Mouse (Mus musculus): ENCODE results near the gene Zc3h14. TPM values are rescaled to one million over a fixed set of nuclear protein-coding genes. Genes with fewer than 3 reads are reported as not detected.
A peak's percentile ranks its signal among the peaks of the same experiment; 100 is the strongest.

The Zc3h14 gene
- total RNA-seq, 1 experiment, result 65.6 TPM

GRCm38 (mm10) chr12:98779148-98779547, 32.4 kb downstream of the Zc3h14 start:
- DNase-seq (ENCODE audit: low read depth, low spot score), result peak; percentile 24
- H3K4me3 ChIP-seq (ENCODE audit: insufficient read depth in 1 of 2, low read depth in 1 of 2, low read length in 2 of 2, poor library complexity in 1 of 2, severe bottlenecking in 1 of 2), result no peak overlapping the region
- TF ChIP-seq ZNF384 (IDR thresholded peaks at IDR 0.05; ENCODE audit: low read depth, low read length) (no peak), HCFC1 (IDR thresholded peaks at IDR 0.05; ENCODE audit: borderline replicate concordance, insufficient read depth, low read length) (no peak), CHD2 (IDR thresholded peaks at IDR 0.05; ENCODE audit: low read depth, low read length) (no peak), MAFK (IDR thresholded peaks at IDR 0.05; ENCODE audit: insufficient read depth, low read depth, low read length) (no peak), ZC3H11A (IDR thresholded peaks at IDR 0.05; ENCODE audit: borderline replicate concordance, low read depth, low read length) (no peak)
- in situ Hi-C loops (cut with MboI; ENCODE audit: low sequenced_read_pairs in 2 of 2, unreplicated experiment in 2 of 2), result no loop called here
- no peaks in the 10 kb centered on the region for H3K9me3 ChIP-seq (ENCODE audit: control insufficient read depth, insufficient read depth, low read depth, low read length)
- H3K9ac ChIP-seq (ENCODE audit: insufficient read depth, low read depth, low read length, poor library complexity, severe bottlenecking), result no peak overlapping the region
- peaks cover 25% of the 10 kb centered on the region for H3K36me3 ChIP-seq (ENCODE audit: control insufficient read depth, insufficient read depth, low read length, poor library complexity, severe bottlenecking)
- H3K27ac ChIP-seq (ENCODE audit: insufficient read depth, low read depth, low read length, poor library complexity, severe bottlenecking), result no peak overlapping the region
- peaks cover 0 to 3% of the 10 kb centered on the region in 2 experiments; a peak in 1 of 4 replicates for H3K4me1 ChIP-seq (ENCODE audit: control insufficient read depth in 2 of 2, insufficient read depth in 2 of 2, low read length in 2 of 2, poor library complexity in 1 of 2)

DNA sequence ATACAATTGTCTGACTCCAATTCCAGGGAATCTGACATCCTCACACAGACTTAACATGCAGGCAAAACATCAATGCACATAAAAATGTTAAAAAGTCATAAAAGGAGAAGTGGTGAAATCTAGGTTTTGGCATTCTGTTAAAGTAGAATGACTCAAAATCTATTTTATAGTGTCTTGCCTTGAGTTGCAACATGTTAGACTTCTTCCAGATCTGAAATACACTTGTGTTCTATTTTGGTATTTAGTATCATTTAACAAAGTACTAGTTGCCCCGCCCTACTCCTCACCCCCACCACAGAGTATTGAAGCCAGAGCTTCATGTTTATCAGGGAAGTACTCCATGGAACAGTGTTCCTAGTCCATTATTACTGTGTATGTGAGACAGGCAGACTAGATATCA, 37.5 kb downstream of the Zc3h14 start:
- TF ChIP-seq ZNF384 (IDR thresholded peaks at IDR 0.05; ENCODE audit: low read depth, low read length), result no peak
- TF ChIP-seq ZC3H11A (IDR thresholded peaks at IDR 0.05; ENCODE audit: borderline replicate concordance, low read depth, low read length), result no peak
- no peak for TF ChIP-seq MAFK (IDR thresholded peaks at IDR 0.05; ENCODE audit: insufficient read depth, low read depth, low read length)
- no peak for TF ChIP-seq HCFC1 (IDR thresholded peaks at IDR 0.05; ENCODE audit: borderline replicate concordance, insufficient read depth, low read length)
- TF ChIP-seq CHD2 (IDR thresholded peaks at IDR 0.05; ENCODE audit: low read depth, low read length), result no peak
- DNase-seq (ENCODE audit: low read depth, low spot score), result no peak
- Histone ChIP-seq H3K4me3 (ENCODE audit: insufficient read depth in 1 of 2, low read depth in 1 of 2, low read length in 2 of 2, poor library complexity in 1 of 2, severe bottlenecking in 1 of 2) (no peak overlapping the region), H3K4me1 (ENCODE audit: control insufficient read depth in 2 of 2, insufficient read depth in 2 of 2, low read length in 2 of 2, poor library complexity in 1 of 2) (no peaks in the 10 kb centered on the region), H3K9me3 (ENCODE audit: control insufficient read depth, insufficient read depth, low read depth, low read length) (no peaks in the 10 kb centered on the region), H3K9ac (ENCODE audit: insufficient read depth, low read depth, low read length, poor library complexity, severe bottlenecking) (no peak overlapping the region), H3K36me3 (ENCODE audit: control insufficient read depth, insufficient read depth, low read length, poor library complexity, severe bottlenecking) (peaks cover 24% of the 10 kb centered on the region), H3K27ac (ENCODE audit: insufficient read depth, low read depth, low read length, poor library complexity, severe bottlenecking) (no peak overlapping the region)
- in situ Hi-C loops (cut with MboI; ENCODE audit: low sequenced_read_pairs in 2 of 2, unreplicated experiment in 2 of 2), result no loop called here

DNA sequence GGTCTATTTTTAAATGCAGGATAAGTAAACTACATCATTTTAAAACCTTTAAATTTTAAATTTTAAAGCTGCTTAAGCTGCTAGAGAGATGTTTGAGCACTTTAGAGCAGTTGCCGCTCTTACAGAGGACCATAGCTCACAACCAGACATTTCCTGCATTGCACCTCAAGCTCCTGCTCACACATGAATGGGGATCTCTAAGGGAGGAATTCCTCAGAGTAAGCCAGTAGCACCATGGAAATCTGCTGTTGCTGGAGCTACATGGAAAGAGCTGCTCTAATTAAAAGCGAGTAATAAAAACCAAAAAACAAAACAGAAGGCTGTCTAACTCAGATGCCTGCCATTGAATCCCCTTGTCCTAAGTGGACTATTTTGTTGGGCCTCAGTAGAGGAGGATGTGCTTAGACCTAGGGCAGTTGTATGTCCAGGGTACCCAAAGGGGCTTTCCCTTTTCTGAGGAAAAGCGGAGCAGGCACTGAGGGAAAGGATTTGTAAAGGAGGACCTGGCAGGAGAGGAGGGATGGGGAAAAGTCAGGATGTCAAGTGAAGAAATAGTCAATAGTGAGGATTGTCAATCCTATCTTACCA, 49.1 kb downstream of the Zc3h14 start:
- no peak for DNase-seq (ENCODE audit: low read depth, low spot score)
- Histone ChIP-seq H3K4me3 (ENCODE audit: insufficient read depth in 1 of 2, low read depth in 1 of 2, low read length in 2 of 2, poor library complexity in 1 of 2, severe bottlenecking in 1 of 2) (no peak overlapping the region), H3K27ac (ENCODE audit: insufficient read depth, low read depth, low read length, poor library complexity, severe bottlenecking) (no peak overlapping the region), H3K36me3 (ENCODE audit: control insufficient read depth, insufficient read depth, low read length, poor library complexity, severe bottlenecking) (peaks cover 7% of the 10 kb centered on the region), H3K9me3 (ENCODE audit: control insufficient read depth, insufficient read depth, low read depth, low read length) (no peaks in the 10 kb centered on the region), H3K9ac (ENCODE audit: insufficient read depth, low read depth, low read length, poor library complexity, severe bottlenecking) (no peak overlapping the region), H3K4me1 (ENCODE audit: control insufficient read depth in 2 of 2, insufficient read depth in 2 of 2, low read length in 2 of 2, poor library complexity in 1 of 2) (no peaks in the 10 kb centered on the region)
- TF ChIP-seq ZC3H11A (IDR thresholded peaks at IDR 0.05; ENCODE audit: borderline replicate concordance, low read depth, low read length) (no peak), CHD2 (IDR thresholded peaks at IDR 0.05; ENCODE audit: low read depth, low read length) (no peak), MAFK (IDR thresholded peaks at IDR 0.05; ENCODE audit: insufficient read depth, low read depth, low read length) (no peak), HCFC1 (IDR thresholded peaks at IDR 0.05; ENCODE audit: borderline replicate concordance, insufficient read depth, low read length) (no peak), ZNF384 (IDR thresholded peaks at IDR 0.05; ENCODE audit: low read depth, low read length) (no peak)
- in situ Hi-C loops (cut with MboI; ENCODE audit: low sequenced_read_pairs in 2 of 2, unreplicated experiment in 2 of 2), result no loop called here

DNA sequence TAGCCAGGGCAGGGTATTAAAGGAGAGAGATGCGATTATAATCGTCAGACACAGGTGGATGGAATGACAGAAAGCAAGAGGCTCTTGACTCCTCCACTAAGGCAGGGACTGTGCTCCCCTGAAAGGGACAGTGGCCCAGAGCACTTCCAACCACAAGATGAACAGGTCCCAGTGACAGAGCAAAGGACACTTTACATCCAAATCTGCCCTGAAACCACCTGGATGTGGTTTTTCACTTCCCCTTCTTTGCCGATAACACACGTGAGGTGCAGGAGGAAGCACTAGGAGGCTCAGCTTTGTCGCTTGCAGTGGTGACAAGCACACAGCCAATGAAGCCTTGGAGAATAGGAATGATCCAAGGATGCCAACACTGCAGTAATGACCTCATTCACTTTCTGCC, 53.6 kb downstream of the Zc3h14 start:
- H3K9ac ChIP-seq (ENCODE audit: insufficient read depth, low read depth, low read length, poor library complexity, severe bottlenecking), result no peak overlapping the region
- no peaks in the 10 kb centered on the region; the same call in none of the 2 replicates for H3K36me3 ChIP-seq (ENCODE audit: control insufficient read depth, insufficient read depth, low read length, poor library complexity, severe bottlenecking)
- in situ Hi-C loops (cut with MboI; ENCODE audit: low sequenced_read_pairs in 2 of 2, unreplicated experiment in 2 of 2), result no loop called here
- H3K4me3 ChIP-seq (ENCODE audit: insufficient read depth in 1 of 2, low read depth in 1 of 2, low read length in 2 of 2, poor library complexity in 1 of 2, severe bottlenecking in 1 of 2), result no peak overlapping the region
- H3K9me3 ChIP-seq (ENCODE audit: control insufficient read depth, insufficient read depth, low read depth, low read length), result no peaks in the 10 kb centered on the region
- no peaks in the 10 kb centered on the region for H3K4me1 ChIP-seq (ENCODE audit: control insufficient read depth in 2 of 2, insufficient read depth in 2 of 2, low read length in 2 of 2, poor library complexity in 1 of 2)
- H3K27ac ChIP-seq (ENCODE audit: insufficient read depth, low read depth, low read length, poor library complexity, severe bottlenecking), result no peak overlapping the region
- no peak for TF ChIP-seq ZC3H11A (IDR thresholded peaks at IDR 0.05; ENCODE audit: borderline replicate concordance, low read depth, low read length)
- no peak for TF ChIP-seq CHD2 (IDR thresholded peaks at IDR 0.05; ENCODE audit: low read depth, low read length)
- no peak for TF ChIP-seq HCFC1 (IDR thresholded peaks at IDR 0.05; ENCODE audit: borderline replicate concordance, insufficient read depth, low read length)
- DNase-seq (ENCODE audit: low read depth, low spot score), result no peak

DNA sequence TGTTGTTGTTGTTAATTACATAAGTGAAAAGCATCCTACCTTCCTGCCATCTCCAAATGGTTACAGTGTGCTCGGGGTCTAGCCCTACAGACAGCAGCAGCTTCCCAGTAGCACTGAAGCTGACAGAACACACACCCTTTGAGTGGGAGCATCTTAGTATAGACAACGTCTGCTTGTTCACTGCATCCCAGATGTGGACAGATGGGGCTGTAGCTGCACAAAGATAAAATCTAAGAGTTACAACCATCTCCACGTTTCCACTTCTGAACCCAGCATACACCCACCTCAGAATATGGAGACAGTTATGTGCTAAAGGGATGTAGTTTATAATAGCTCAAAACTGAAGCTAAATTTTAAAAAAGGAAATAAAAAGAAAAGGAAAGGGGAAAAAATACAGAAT, 55.5 kb downstream of the Zc3h14 start:
- TF ChIP-seq MAFK (IDR thresholded peaks at IDR 0.05; ENCODE audit: insufficient read depth, low read depth, low read length) (no peak), HCFC1 (IDR thresholded peaks at IDR 0.05; ENCODE audit: borderline replicate concordance, insufficient read depth, low read length) (no peak), CHD2 (IDR thresholded peaks at IDR 0.05; ENCODE audit: low read depth, low read length) (no peak), ZC3H11A (IDR thresholded peaks at IDR 0.05; ENCODE audit: borderline replicate concordance, low read depth, low read length) (no peak)
- in situ Hi-C loops (cut with MboI; ENCODE audit: low sequenced_read_pairs in 2 of 2, unreplicated experiment in 2 of 2), result no loop called here
- DNase-seq (ENCODE audit: low read depth, low spot score), result no peak
- no peaks in the 10 kb centered on the region for H3K9me3 ChIP-seq (ENCODE audit: control insufficient read depth, insufficient read depth, low read depth, low read length)
- no peak overlapping the region for H3K27ac ChIP-seq (ENCODE audit: insufficient read depth, low read depth, low read length, poor library complexity, severe bottlenecking)
- no peaks in the 10 kb centered on the region for H3K4me1 ChIP-seq (ENCODE audit: control insufficient read depth in 2 of 2, insufficient read depth in 2 of 2, low read length in 2 of 2, poor library complexity in 1 of 2)
- H3K9ac ChIP-seq (ENCODE audit: insufficient read depth, low read depth, low read length, poor library complexity, severe bottlenecking), result no peak overlapping the region
- H3K36me3 ChIP-seq (ENCODE audit: control insufficient read depth, insufficient read depth, low read length, poor library complexity, severe bottlenecking), result no peaks in the 10 kb centered on the region; the same call in none of the 2 replicates
- no peak overlapping the region for H3K4me3 ChIP-seq (ENCODE audit: insufficient read depth in 1 of 2, low read depth in 1 of 2, low read length in 2 of 2, poor library complexity in 1 of 2, severe bottlenecking in 1 of 2)

All from ES-E14 (cell line).